Mouse (Mus musculus) hindbrain, postnatal 0 days (tissue): ENCODE results near the gene Stim2. TPM values are rescaled to one million over a fixed set of nuclear protein-coding genes. Genes with fewer than 3 reads are reported as not detected.

ENCODE experiments used
- ATAC-seq: fragments of 200-750 bp; cut with Nextera tagmentation; 2 replicates; pipeline ENCODE4 v1.8.0; 2017; ENCODE audit warnings: mild to moderate bottlenecking, moderate TSS enrichment, moderate library complexity
- DNase-seq: peaks from one replicate; pipeline ENCODE4 v3.0.0-alpha.2; 2015; ENCODE audit warnings: low spot score
- H3K27ac ChIP-seq: fragments of 300-500 bp; sonication (generic); 2 replicates; pipeline ENCODE4 v1.5.1; 2014; ENCODE audit warnings: mild to moderate bottlenecking
- H3K27me3 ChIP-seq: fragments of 300-500 bp; sonication (generic); 2 replicates; pipeline ENCODE4 v1.6.1; 2014; ENCODE audit warnings: low read length, mixed read lengths; ENCODE audit not compliant: insufficient read depth
- H3K36me3 ChIP-seq: fragments of 300-500 bp; sonication (generic); 2 replicates; pipeline ENCODE4 v1.6.1; 2014; ENCODE audit warnings: low read length, mixed read lengths; ENCODE audit not compliant: insufficient read depth
- H3K4me1 ChIP-seq: fragments of 300-500 bp; sonication (generic); 2 replicates; pipeline ENCODE4 v1.6.1; 2014; ENCODE audit warnings: antibody characterized with exemption, low read length, mixed read lengths; ENCODE audit not compliant: insufficient read depth
- H3K4me2 ChIP-seq: fragments of 300-500 bp; sonication (generic); 2 replicates; pipeline ENCODE4 v1.6.1; 2014; ENCODE audit warnings: low read depth, mild to moderate bottlenecking, low read length, moderate library complexity, mixed read lengths
- H3K4me3 ChIP-seq: fragments of 300-500 bp; sonication (generic); 2 replicates; pipeline ENCODE4 v1.5.1; 2014; ENCODE audit warnings: low read length
- H3K9ac ChIP-seq: fragments of 300-500 bp; sonication (generic); replicated peaks from 2 replicates; pipeline ENCODE4 v1.6.1; 2014; ENCODE audit warnings: mild to moderate bottlenecking, low read length, moderate library complexity, mixed read lengths
- H3K9me3 ChIP-seq: fragments of 300-500 bp; sonication (generic); 2 replicates; pipeline ENCODE4 v1.6.1; 2016; ENCODE audit warnings: low read length, mixed read lengths
- CTCF ChIP-seq: IDR thresholded peaks from 2 replicates; pipeline ENCODE4 v1.5.1; 2016; ENCODE audit warnings: antibody characterized with exemption, control low read depth, low read depth
- WGBS: fragments of 180-500 bp; shearing (Covaris S2); extraction: QIAGEN DNeasy Blood & Tissue Kit; methylation state at CpG from one replicate; pipeline ENCODE4 v1.1.7; 2014; 5-methylcytosine and 5-hydroxymethylcytosine counted together
- polyA plus RNA-seq: library from polyadenylated mRNA; unstranded; fragments of >200 nt; fragmentation: Nextera tagmentation; extraction: Ambion mirVana; gene quantifications from 2 replicates; pipeline ENCODE4 v1.2.1, GENCODE M21; 2015
- total RNA-seq: library from RNA; depleted of rRNA; stranded (reverse); fragments of >200 nt; gene quantifications from 2 replicates; pipeline ENCODE4 v1.2.3, GENCODE M21; 2014

Stim2 gene
- total and polyA plus RNA-seq, 2 experiments from 2014 or later: 30.6 to 33.3 TPM

GRCm38 (mm10) chr5:54038615-54039014 is 40.3 kb downstream of the Stim2 start:
- Histone ChIP-seq H3K9me3 (no peaks in the 10 kb centered on the region), H3K36me3 (no peaks in the 10 kb centered on the region), H3K9ac (no peak overlapping the region), H3K4me1 (no peaks in the 10 kb centered on the region), H3K4me3 (no peak overlapping the region), H3K4me2 (no peak overlapping the region), H3K27ac (no peak overlapping the region), H3K27me3 (no peaks in the 10 kb centered on the region)
- TF ChIP-seq CTCF: no peak
- WGBS: 84% methylated on average over 4 of the region's 4 CpGs
- DNase-seq: no peak
- no peak for ATAC-seq

- Histone ChIP-seq H3K36me3 (no peaks in the 10 kb centered on the region), H3K4me3 (no peak overlapping the region), H3K4me2 (no peak overlapping the region), H3K9me3 (no peaks in the 10 kb centered on the region), H3K27ac (no peak overlapping the region; the same call in 1 of the 2 replicates), H3K4me1 (no peaks in the 10 kb centered on the region), H3K9ac (no peak overlapping the region), H3K27me3 (no peaks in the 10 kb centered on the region)
- DNase-seq: no peak
- ATAC-seq: no peak
- TF ChIP-seq CTCF: no peak
- 84% methylated on average over 8 of the region's 8 CpGs for WGBS
Observed at GRCm38 (mm10) chr5:54040527-54040926, 42.2 kb downstream of the Stim2 start.

- H3K27me3 ChIP-seq: no peaks in the 10 kb centered on the region
- DNase-seq: no peak
- H3K4me3 ChIP-seq: no peak overlapping the region
- WGBS: 77% methylated on average over 7 of the region's 7 CpGs
- no peak overlapping the region for H3K9ac ChIP-seq
- H3K4me2 ChIP-seq: no peak overlapping the region
- no peaks in the 10 kb centered on the region for H3K4me1 ChIP-seq
- no peaks in the 10 kb centered on the region for H3K36me3 ChIP-seq
- no peak for ATAC-seq
- no peak overlapping the region for H3K27ac ChIP-seq
- H3K9me3 ChIP-seq: no peaks in the 10 kb centered on the region
- TF ChIP-seq CTCF: no peak
Observed at GRCm38 (mm10) chr5:54042013-54042412, 43.7 kb downstream of the Stim2 start.

- no peak overlapping the region for H3K4me2 ChIP-seq
- WGBS: 90% methylated on average over 3 of the region's 3 CpGs
- TF ChIP-seq CTCF: no peak
- H3K36me3 ChIP-seq: no peaks in the 10 kb centered on the region
- ATAC-seq: no peak
- H3K9me3 ChIP-seq: no peaks in the 10 kb centered on the region
- no peak for DNase-seq
- no peak overlapping the region for H3K27ac ChIP-seq
- no peak overlapping the region for H3K4me3 ChIP-seq
- H3K9ac ChIP-seq: no peak overlapping the region
- H3K4me1 ChIP-seq: no peaks in the 10 kb centered on the region
- no peaks in the 10 kb centered on the region for H3K27me3 ChIP-seq
Observed at GRCm38 (mm10) chr5:54045523-54045922, 47.2 kb downstream of the Stim2 start.

- DNase-seq (no peak), ATAC-seq (no peak)
- no peaks in the 10 kb centered on the region for H3K27me3 ChIP-seq
- WGBS: 44% methylated on average over 1 of the region's 1 CpGs
- no peak for TF ChIP-seq CTCF
- no peaks in the 10 kb centered on the region for H3K36me3 ChIP-seq
- no peak overlapping the region for H3K9ac ChIP-seq
- H3K9me3 ChIP-seq: no peaks in the 10 kb centered on the region
- no peak overlapping the region for H3K4me3 ChIP-seq
- H3K4me1 ChIP-seq: no peaks in the 10 kb centered on the region
- no peak overlapping the region for H3K4me2 ChIP-seq
- H3K27ac ChIP-seq: no peak overlapping the region
Observed at GRCm38 (mm10) chr5:54046432-54046831, 48.1 kb downstream of the Stim2 start.

DNA sequence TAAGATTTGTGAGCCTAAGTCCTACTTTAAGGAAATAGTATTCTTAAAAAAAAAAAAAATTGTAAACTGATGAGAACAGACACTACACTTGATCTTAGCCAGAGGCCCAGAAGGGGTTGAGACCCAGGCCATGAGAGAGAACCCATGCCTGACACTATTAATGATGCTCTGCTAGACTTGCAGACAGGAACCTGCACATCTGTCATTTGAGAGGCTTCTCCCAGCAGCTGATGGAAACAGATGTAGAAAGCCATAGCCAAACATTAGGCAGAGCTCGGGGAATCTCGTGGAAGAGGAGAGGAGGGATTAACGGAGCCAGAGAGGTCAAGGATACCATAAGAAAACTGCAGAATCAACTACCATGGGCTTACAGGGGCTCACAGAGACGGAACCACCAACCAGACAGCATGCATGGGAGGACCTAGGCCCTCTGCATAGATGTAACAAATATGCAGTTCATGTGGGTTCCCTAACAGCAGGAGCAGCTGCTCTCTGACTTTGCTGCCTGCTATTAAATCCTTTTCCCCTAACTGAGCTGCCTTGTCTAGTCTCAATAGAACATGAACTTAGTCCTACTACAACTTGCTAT is 50.9 kb downstream of the Stim2 start:
- no peak for TF ChIP-seq CTCF
- no peak for ATAC-seq

GRCm38 (mm10) chr5:54049940-54050339 is 51.6 kb downstream of the Stim2 start:
- peaks cover 2% of the 10 kb centered on the region; the same call in 1 of the 2 replicates for H3K36me3 ChIP-seq
- H3K9ac ChIP-seq: no peak overlapping the region
- H3K4me1 ChIP-seq: no peaks in the 10 kb centered on the region
- H3K9me3 ChIP-seq: no peaks in the 10 kb centered on the region
- H3K4me2 ChIP-seq: no peak overlapping the region
- ATAC-seq: no peak
- DNase-seq: no peak
- no peak overlapping the region for H3K4me3 ChIP-seq
- TF ChIP-seq CTCF: no peak
- WGBS: 71% methylated on average over 5 of the region's 5 CpGs
- H3K27me3 ChIP-seq: no peaks in the 10 kb centered on the region
- H3K27ac ChIP-seq: no peak overlapping the region

More for the DNA sequence above, 50.9 kb downstream of the Stim2 start:
- Histone ChIP-seq H3K27ac (no peak overlapping the region), H3K4me3 (no peak overlapping the region), H3K27me3 (no peaks in the 10 kb centered on the region), H3K36me3 (no peaks in the 10 kb centered on the region), H3K9ac (no peak overlapping the region), H3K9me3 (no peaks in the 10 kb centered on the region), H3K4me1 (no peaks in the 10 kb centered on the region), H3K4me2 (no peak overlapping the region)
- WGBS: 62% methylated on average over 4 of the region's 4 CpGs
- DNase-seq: no peak
